Mouse (Mus musculus) MEL (cell line): ENCODE data around the gene Cpeb1. TPM values are rescaled to one million over a fixed set of nuclear protein-coding genes. Genes with fewer than 3 reads are reported as not detected.
"Not testable (repeated sequence)": the region's sequence is repeated elsewhere in the genome, so short reads cannot be mapped to it uniquely, and the experiment has no call there.

Experiments used
- DNase-seq: peaks from one replicate; pipeline ENCODE4 v3.0.0; 2011; ENCODE audit warnings: low read depth, low spot score
- H3K27ac ChIP-seq: 2 replicates; pipeline ENCODE4 v1.5.1; 2012; ENCODE audit warnings: low read depth, mild to moderate bottlenecking, control low read depth, low read length, moderate library complexity; ENCODE audit not compliant: control insufficient read depth
- H3K27me3 ChIP-seq, 2 experiments: fragments of 150-350 bp in 1 of 2; sonication (generic) in 1 of 2; 2 replicates each; pipeline ENCODE4 v1.6.1; 2012; ENCODE audit warnings: low read length in 2 of 2, mild to moderate bottlenecking in 2 of 2, improper control_type of control experiment in 1 of 2, moderate library complexity in 1 of 2; ENCODE audit not compliant: insufficient read depth in 2 of 2, control insufficient read depth in 1 of 2
- H3K36me3 ChIP-seq, 2 experiments: 2 replicates each; pipeline ENCODE4 v1.6.1; 2012 to 2014; ENCODE audit warnings: low read length in 2 of 2, improper control_type of control experiment in 1 of 2, inconsistent platforms in 1 of 2, mild to moderate bottlenecking in 1 of 2; ENCODE audit not compliant: insufficient read depth in 2 of 2, control insufficient read depth in 1 of 2
- H3K4me1 ChIP-seq, 2 experiments: fragments of 150-350 bp in 1 of 2; sonication (generic) in 1 of 2; 2 replicates each; pipeline ENCODE4 v1.6.1; 2012; ENCODE audit warnings: low read length in 2 of 2, improper control_type of control experiment in 1 of 2, mild to moderate bottlenecking in 1 of 2; ENCODE audit not compliant: insufficient read depth in 2 of 2, control insufficient read depth in 1 of 2
- H3K4me3 ChIP-seq, 2 experiments: fragments of 150-350 bp in 1 of 2; sonication (generic) in 1 of 2; 2 replicates each; pipeline ENCODE4 v1.5.1; 2012; ENCODE audit warnings: low read depth in 2 of 2, low read length in 2 of 2, mild to moderate bottlenecking in 2 of 2, moderate library complexity in 2 of 2, control low read depth in 1 of 2, improper control_type of control experiment in 1 of 2; ENCODE audit not compliant: control insufficient read depth in 1 of 2, insufficient read depth in 1 of 2
- H3K79me2 ChIP-seq: 2 replicates; pipeline ENCODE4 v1.6.1; 2012; ENCODE audit warnings: mild to moderate bottlenecking, low read length, moderate library complexity; ENCODE audit not compliant: control insufficient read depth, poor library complexity, insufficient read depth
- H3K9ac ChIP-seq: 2 replicates; pipeline ENCODE4 v1.6.1; 2012; ENCODE audit warnings: low read depth, mild to moderate bottlenecking, control low read depth, low read length, moderate library complexity; ENCODE audit not compliant: control insufficient read depth, poor library complexity, severe bottlenecking
- H3K9me3 ChIP-seq: fragments of 150-350 bp; sonication (generic); replicated peaks from 2 replicates; pipeline ENCODE4 v1.6.1; 2012; ENCODE audit warnings: mild to moderate bottlenecking, low read length, improper control_type of control experiment, moderate library complexity; ENCODE audit not compliant: insufficient read depth
- E2F4 ChIP-seq: IDR thresholded peaks from 2 replicates; pipeline ENCODE4 v1.6.1; 2011; ENCODE audit warnings: low read depth, low read length, improper control_type of control experiment, borderline replicate concordance
- MEF2A ChIP-seq: IDR thresholded peaks from 2 replicates; pipeline ENCODE4 v1.6.1; 2014; ENCODE audit warnings: low read depth, mild to moderate bottlenecking, inconsistent platforms, low read length, improper control_type of control experiment; ENCODE audit not compliant: poor library complexity, insufficient replicate concordance, severe bottlenecking; ENCODE audit errors: extremely low read depth
- NELFE ChIP-seq: IDR thresholded peaks from 2 replicates; pipeline ENCODE4 v1.6.1; 2011; ENCODE audit warnings: low read depth, low read length, improper control_type of control experiment
- NRF1 ChIP-seq: IDR thresholded peaks from 2 replicates; pipeline ENCODE4 v1.6.1; 2014; ENCODE audit warnings: low read depth, mild to moderate bottlenecking, inconsistent platforms, low read length, improper control_type of control experiment, moderate library complexity; ENCODE audit not compliant: poor library complexity, insufficient read depth, severe bottlenecking
- SIN3A ChIP-seq: IDR thresholded peaks from 2 replicates; pipeline ENCODE4 v1.6.1; 2012; ENCODE audit warnings: low read length, improper control_type of control experiment, inconsistent platforms
- USF1 ChIP-seq: IDR thresholded peaks from 2 replicates; pipeline ENCODE4 v1.6.1; 2014; ENCODE audit warnings: low read depth, mild to moderate bottlenecking, inconsistent platforms, low read length, improper control_type of control experiment, moderate library complexity
- ZKSCAN1 ChIP-seq: IDR thresholded peaks from 2 replicates; pipeline ENCODE4 v1.6.1; 2012; ENCODE audit warnings: low read depth, mild to moderate bottlenecking, inconsistent platforms, low read length, improper control_type of control experiment, moderate library complexity
- polyA plus RNA-seq, 2 experiments: library from polyadenylated mRNA; stranded (reverse) in 1 of 2; unstranded in 1 of 2; fragments of >175 nt in 1 of 2; fragments of >200 nt in 1 of 2; gene quantifications; 2 replicates each; pipeline versions ENCODE4 v1.2.1 to v1.2.4; 2012; ENCODE audit warnings: low replicate concordance in 2 of 2, low read depth in 1 of 2; ENCODE audit not compliant: insufficient read length in 2 of 2, insufficient read depth in 1 of 2, missing spikeins in 1 of 2
- total RNA-seq: library from RNA; depleted of rRNA; stranded (reverse); fragments of 300-350 nt; gene quantifications from 2 replicates; pipeline ENCODE4 v1.2.3, GENCODE M21; 2012

The Cpeb1 gene
- total and polyA plus RNA-seq, 3 experiments = not detected

- TF ChIP-seq E2F4 = no peak
- no peak for TF ChIP-seq NELFE
These were observed 34.4 kb upstream of the Cpeb1 start (continued) for GRCm38 (mm10) chr7:81489649-81490048.

- Histone ChIP-seq H3K9me3 (no peaks in the 10 kb centered on the region), H3K79me2 (no peaks in the 10 kb centered on the region), H3K4me3 (no peak overlapping the region), H3K27me3 (no peaks in the 10 kb centered on the region; a peak in 1 of 4 replicates), H3K4me1 (no peaks in the 10 kb centered on the region), H3K9ac (no peak overlapping the region), H3K36me3 (no peaks in the 10 kb centered on the region), H3K27ac (no peak overlapping the region)
- no peak for DNase-seq
- TF ChIP-seq USF1 = no peak
- TF ChIP-seq SIN3A = no peak
- no peak for TF ChIP-seq E2F4
- TF ChIP-seq ZKSCAN1 = no peak
- TF ChIP-seq, all 39 proteins: peak for 0
These were observed 25.5 kb upstream of the Cpeb1 start for GRCm38 (mm10) chr7:81480800-81481199.

- no peaks in the 10 kb centered on the region; a peak in 1 of 4 replicates for H3K27me3 ChIP-seq
- DNase-seq = peak; percentile 4
- no peak overlapping the region for H3K4me3 ChIP-seq
- no peaks in the 10 kb centered on the region for H3K4me1 ChIP-seq
- H3K9me3 ChIP-seq = no peaks in the 10 kb centered on the region
- H3K27ac ChIP-seq = no peak overlapping the region
- no peak overlapping the region for H3K9ac ChIP-seq
- H3K79me2 ChIP-seq = no peaks in the 10 kb centered on the region
- H3K36me3 ChIP-seq = no peaks in the 10 kb centered on the region
- TF ChIP-seq MEF2A (no peak), NRF1 (no peak)
- TF ChIP-seq, all 39 proteins: peak for 0
These were observed 24.3 kb upstream of the Cpeb1 start for GRCm38 (mm10) chr7:81479531-81480090.

GRCm38 (mm10) chr7:81478261-81478660 is 23.0 kb upstream of the Cpeb1 start:
- H3K27ac ChIP-seq, H3K9ac ChIP-seq, H3K4me1 ChIP-seq, H3K79me2 ChIP-seq, H3K36me3 ChIP-seq, H3K9me3 ChIP-seq, H3K27me3 ChIP-seq, H3K4me3 ChIP-seq, DNase-seq: not testable (repeated sequence)
